Mouse (Mus musculus): ENCODE data around the gene Caskin1.

Caskin1 gene

GRCm38 (mm10) chr17:24531064-24531463, 42.7 kb downstream of the Caskin1 start:
- DNase-seq (ENCODE audit: low spot score in 2 of 2), result no peak

GRCm38 (mm10) chr17:24532045-24532444, 43.6 kb downstream of the Caskin1 start:
- no peak for DNase-seq (ENCODE audit: low spot score in 2 of 2)

- peak; percentile 75 to 77 for DNase-seq (ENCODE audit: low spot score in 2 of 2)
Measured at GRCm38 (mm10) chr17:24533099-24533992, 44.9 kb downstream of the Caskin1 start.

- DNase-seq (ENCODE audit: low spot score in 2 of 2), result no peak
Measured at GRCm38 (mm10) chr17:24534160-24534718, 45.8 kb downstream of the Caskin1 start, which contains the start of gene Rab26. Rab26 (minus strand) TSS chr17:24534210.

GRCm38 (mm10) chr17:24535300-24535699, 46.9 kb downstream of the Caskin1 start:
- no peak for DNase-seq (ENCODE audit: low spot score in 2 of 2)

GRCm38 (mm10) chr17:24537536-24537935, 49.1 kb downstream of the Caskin1 start:
- no peak for DNase-seq (ENCODE audit: low spot score in 2 of 2)

- DNase-seq (ENCODE audit: low spot score in 2 of 2), result peak; percentile 33 to 61
Measured at GRCm38 (mm10) chr17:24538950-24539349, 50.5 kb downstream of the Caskin1 start.

- peak; percentile 28 to 74 for DNase-seq (ENCODE audit: low spot score in 2 of 2)
Measured at GRCm38 (mm10) chr17:24540375-24540774, 52.0 kb downstream of the Caskin1 start.

- no peak for DNase-seq (ENCODE audit: low spot score in 2 of 2)
Measured at GRCm38 (mm10) chr17:24544613-24545012, 56.2 kb downstream of the Caskin1 start.

GRCm38 (mm10) chr17:24545247-24545646, 56.8 kb downstream of the Caskin1 start:
- no peak for DNase-seq (ENCODE audit: low spot score in 2 of 2)

GRCm38 (mm10) chr17:24546234-24546633, 57.8 kb downstream of the Caskin1 start:
- DNase-seq (ENCODE audit: low spot score in 2 of 2), result no peak

- peak in 1 of 2 experiments; percentile 23 for DNase-seq (ENCODE audit: low spot score in 2 of 2)
Measured at GRCm38 (mm10) chr17:24548435-24548834, 60.0 kb downstream of the Caskin1 start.

- peak; percentile 28 to 44 for DNase-seq (ENCODE audit: low spot score in 2 of 2)
Measured at GRCm38 (mm10) chr17:24548921-24549617, 60.7 kb downstream of the Caskin1 start.

GRCm38 (mm10) chr17:24549618-24550415, 61.4 kb downstream of the Caskin1 start, which contains the start of gene Pkd1:
Pkd1 (plus strand) TSS chr17:24549834.
- DNase-seq (ENCODE audit: low spot score in 2 of 2), result peak; percentile 99

- peak; percentile 48 to 58 for DNase-seq (ENCODE audit: low spot score in 2 of 2)
Measured at GRCm38 (mm10) chr17:24550416-24551049, 62.1 kb downstream of the Caskin1 start.

- no peak for DNase-seq (ENCODE audit: low spot score in 2 of 2)
Measured at GRCm38 (mm10) chr17:24551050-24551444, 62.6 kb downstream of the Caskin1 start.

GRCm38 (mm10) chr17:24557091-24557490, 68.7 kb downstream of the Caskin1 start:
- DNase-seq (ENCODE audit: low spot score in 2 of 2), result no peak

All from thymus, postnatal 10 days (tissue).